Mouse (Mus musculus) embryonic fibroblast, embryonic 13.5 days (primary cell): ENCODE data around the gene Erbb3.

Source experiments
- CTCF ChIP-seq: IDR thresholded peaks from 2 replicates; pipeline ENCODE4 v1.5.1; 2011; ENCODE audit warnings: mild to moderate bottlenecking, control low read depth, low read length, moderate library complexity, borderline replicate concordance; ENCODE audit not compliant: insufficient read depth
- POLR2A ChIP-seq: IDR thresholded peaks from 2 replicates; pipeline ENCODE4 v1.6.1; 2011; ENCODE audit warnings: low read depth, mild to moderate bottlenecking, control low read depth, low read length, moderate library complexity

DNA sequence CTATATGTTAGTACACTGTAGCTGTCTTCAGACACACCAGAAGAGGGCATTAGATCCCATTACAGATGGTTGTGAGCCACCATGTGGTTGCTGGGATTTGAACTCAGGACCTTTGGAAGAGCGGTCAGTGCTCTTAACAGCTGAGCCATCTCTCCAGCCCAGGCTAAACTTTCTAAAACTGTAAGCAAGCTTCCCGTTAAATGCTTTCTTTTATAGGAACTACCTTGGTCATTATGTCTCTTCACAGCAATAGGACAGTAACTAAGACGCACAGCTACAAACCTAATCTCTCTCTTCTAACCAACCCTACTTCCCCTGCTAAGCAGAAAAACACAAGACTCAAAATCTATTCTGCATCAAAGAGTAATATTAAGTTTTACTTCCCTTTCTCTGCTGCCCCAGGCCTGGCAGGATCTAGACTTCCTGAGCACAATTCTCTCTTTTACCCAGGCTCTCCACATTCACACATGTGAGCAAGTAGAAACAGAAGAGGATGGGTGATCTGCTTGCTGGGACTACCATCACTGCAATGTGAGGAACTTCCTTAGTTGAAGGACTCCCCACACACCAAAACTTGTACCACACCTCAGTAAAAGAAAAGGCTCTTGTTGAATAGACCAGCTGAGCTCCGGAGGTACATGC lies 53.7 kb downstream of the Erbb3 start:
- TF ChIP-seq POLR2A (no peak), CTCF (no peak)
